Mouse (Mus musculus): ENCODE results near the gene Ptrh1.

Ptrh1 gene

GRCm38 (mm10) chr2:32775359-32776074 is at the start of gene Ptrh1, which contains the start of gene Ttc16:
Ptrh1 (plus strand) TSS chr2:32775786.
Ttc16 (minus strand) TSS chr2:32775633.
- peak; percentile 92 to 98 for DNase-seq (ENCODE audit: low spot score in 2 of 2)

- DNase-seq (ENCODE audit: low spot score in 2 of 2): peak; percentile 37 to 79
Observed at GRCm38 (mm10) chr2:32727435-32727834, 48.2 kb upstream of the Ptrh1 start.

- no peak for DNase-seq (ENCODE audit: low spot score in 2 of 2)
Observed at GRCm38 (mm10) chr2:32728463-32728862, 47.1 kb upstream of the Ptrh1 start.

GRCm38 (mm10) chr2:32729547-32729946 is 46.0 kb upstream of the Ptrh1 start:
- DNase-seq (ENCODE audit: low spot score in 2 of 2): no peak

DNA sequence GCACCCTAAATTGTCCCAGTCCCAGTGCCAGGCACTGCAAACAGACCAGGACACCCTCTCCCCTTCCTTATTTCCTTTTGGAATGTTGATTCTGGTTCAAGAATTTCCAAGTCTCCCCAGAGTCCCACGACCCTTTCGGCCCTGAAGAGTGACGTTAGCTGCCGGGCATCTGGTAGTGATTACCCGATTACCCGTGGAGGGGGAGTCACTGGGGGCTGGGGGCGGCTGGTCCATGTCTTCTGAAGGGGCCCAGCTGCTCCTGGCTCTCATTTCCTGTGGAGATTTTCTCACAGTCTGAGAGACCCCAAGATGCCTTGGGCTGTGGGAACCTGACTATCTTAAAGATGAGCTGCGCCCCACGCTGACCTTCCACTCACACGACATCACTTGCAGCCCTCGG is 44.7 kb upstream of the Ptrh1 start:
- no peak for DNase-seq (ENCODE audit: low spot score in 2 of 2)

- no peak for DNase-seq (ENCODE audit: low spot score in 2 of 2)
Observed at GRCm38 (mm10) chr2:32731911-32732310, 43.7 kb upstream of the Ptrh1 start.

DNA sequence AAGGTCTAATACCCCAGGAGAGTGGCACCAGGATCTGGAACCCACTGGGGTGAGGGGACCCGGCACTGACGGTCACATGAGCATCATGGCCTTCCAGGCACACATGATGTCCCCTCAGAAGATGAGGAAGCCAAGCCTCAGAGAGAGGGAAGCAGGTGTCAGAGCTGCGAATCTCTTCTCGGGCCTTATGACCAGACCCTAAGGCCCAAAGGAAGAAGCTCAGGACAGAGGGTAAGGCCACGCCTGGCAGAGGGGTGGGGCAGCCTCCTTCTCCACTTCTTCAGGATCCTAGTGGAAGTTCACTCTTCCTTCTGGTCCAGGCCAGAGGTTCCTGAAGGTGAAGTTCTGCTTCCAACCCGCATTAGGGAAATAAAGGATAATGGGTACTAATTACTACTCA is 42.9 kb upstream of the Ptrh1 start:
- DNase-seq (ENCODE audit: low spot score in 2 of 2): no peak

DNA sequence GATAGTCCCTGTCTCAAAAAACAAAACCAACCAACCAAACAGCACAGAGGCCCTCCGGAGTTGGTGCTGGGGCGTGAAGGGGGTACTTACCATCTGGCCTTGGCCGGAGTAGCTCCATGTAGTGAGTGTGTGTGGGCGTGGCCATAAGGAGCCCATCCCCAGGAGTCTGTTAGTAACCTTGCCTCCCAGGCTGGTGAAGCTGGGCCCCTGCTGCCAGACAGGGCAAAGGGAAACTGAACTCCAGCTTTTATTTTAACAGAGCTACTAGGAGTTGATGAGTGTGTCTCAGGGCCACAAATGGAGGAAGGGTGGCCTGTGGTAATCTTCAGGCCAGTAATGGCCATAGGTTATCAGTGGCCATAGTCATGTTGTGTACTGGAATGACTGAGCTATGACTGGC is 41.1 kb upstream of the Ptrh1 start:
- DNase-seq (ENCODE audit: low spot score in 2 of 2): no peak

DNA sequence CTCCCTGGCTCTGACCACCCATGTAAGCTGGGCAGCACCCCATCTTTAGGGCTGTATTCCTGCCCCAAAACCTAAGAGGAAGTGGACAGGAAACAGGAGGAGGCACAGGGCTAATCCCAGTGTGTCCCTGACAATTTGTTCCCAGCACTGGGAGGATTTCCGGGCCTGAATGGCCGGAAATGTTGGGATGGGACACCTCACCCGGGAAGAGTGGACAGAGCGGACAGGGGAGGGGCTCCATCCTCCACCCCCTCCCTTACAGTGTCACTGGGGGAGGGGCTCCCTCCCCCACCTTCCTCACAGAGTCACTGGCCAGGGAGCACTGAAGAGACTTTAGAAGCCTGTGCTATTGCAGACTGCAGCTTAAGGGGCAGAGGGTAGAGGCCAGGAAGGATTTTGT is 40.7 kb upstream of the Ptrh1 start:
- no peak for DNase-seq (ENCODE audit: low spot score in 2 of 2)

GRCm38 (mm10) chr2:32736306-32736829 is 39.2 kb upstream of the Ptrh1 start:
- DNase-seq (ENCODE audit: low spot score in 2 of 2): no peak

GRCm38 (mm10) chr2:32737008-32737407 is 38.6 kb upstream of the Ptrh1 start:
- DNase-seq (ENCODE audit: low spot score in 2 of 2): no peak

- no peak for DNase-seq (ENCODE audit: low spot score in 2 of 2)
Observed at GRCm38 (mm10) chr2:32739311-32739710, 36.3 kb upstream of the Ptrh1 start.

DNA sequence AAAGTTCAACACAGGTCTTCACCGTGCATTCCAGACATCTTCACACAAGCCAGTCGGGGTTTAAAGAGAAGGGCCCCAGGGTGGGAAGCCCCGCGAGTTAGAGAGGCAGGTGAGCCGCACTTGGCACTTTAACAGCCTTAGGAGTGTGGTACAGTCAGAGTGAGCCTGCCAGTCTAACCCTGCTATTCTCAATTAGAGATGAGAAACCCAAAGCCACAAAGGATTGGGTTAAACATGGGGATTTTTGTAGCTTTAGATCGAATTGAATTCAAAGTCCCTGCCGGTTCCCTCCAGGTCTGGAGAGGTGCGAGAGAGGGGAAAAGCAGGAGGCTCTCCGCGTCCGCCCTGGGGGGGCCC is 34.7 kb upstream of the Ptrh1 start, which contains the start of gene 6330409D20Rik:
6330409D20Rik (minus strand) TSS at position 101 of the 357 bp plus-strand sequence.
- no peak for DNase-seq (ENCODE audit: low spot score in 2 of 2)

DNA sequence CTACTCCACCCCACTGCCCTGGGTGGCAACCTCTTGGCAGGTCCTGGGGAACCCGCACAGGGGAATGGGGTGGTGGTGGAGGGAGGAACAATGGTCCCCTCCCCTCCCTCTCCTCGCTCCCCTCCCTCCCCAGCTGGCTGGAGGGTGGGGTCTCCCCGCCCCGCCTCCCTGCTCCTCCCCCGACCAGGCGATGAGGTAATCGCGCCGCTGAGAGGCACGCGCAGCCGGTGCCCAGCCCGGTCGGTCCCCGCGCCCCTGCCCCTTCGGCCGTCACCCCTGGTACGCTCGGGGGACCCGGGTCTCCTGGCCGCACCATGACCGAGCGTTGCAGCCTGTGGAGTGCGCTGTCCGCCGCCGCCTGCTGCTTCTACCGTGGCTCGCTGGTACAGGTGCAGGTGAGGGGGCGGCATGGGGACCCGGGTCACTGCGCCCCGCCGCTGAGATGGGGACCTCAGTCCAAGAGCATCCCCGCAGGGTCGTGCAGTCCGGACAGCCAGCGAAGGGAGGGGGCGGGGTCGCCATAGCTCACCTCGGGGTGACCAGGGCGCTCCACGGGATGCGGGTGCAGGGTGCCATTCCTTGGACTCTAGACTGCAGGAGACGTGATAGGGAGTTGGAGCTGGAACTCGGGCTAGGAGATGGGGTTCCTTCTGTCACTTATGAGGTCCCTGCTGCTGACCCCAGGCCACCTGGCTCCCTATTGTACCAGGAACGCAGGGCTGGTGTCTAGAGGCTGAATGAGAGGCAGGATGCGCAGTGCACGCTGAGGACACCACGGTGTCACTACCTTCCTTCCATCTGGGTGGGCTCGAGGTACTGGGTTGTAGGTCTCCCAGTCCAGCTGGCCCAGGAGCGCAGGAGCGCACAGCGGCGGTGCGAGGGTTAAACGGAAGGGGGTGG is 34.1 kb upstream of the Ptrh1 start:
- no peak for DNase-seq (ENCODE audit: low spot score in 2 of 2)

GRCm38 (mm10) chr2:32742173-32742531 is 33.4 kb upstream of the Ptrh1 start:
- no peak for DNase-seq (ENCODE audit: low spot score in 2 of 2)

- no peak for DNase-seq (ENCODE audit: low spot score in 2 of 2)
Observed at GRCm38 (mm10) chr2:32744272-32744982, 31.2 kb upstream of the Ptrh1 start.

DNA sequence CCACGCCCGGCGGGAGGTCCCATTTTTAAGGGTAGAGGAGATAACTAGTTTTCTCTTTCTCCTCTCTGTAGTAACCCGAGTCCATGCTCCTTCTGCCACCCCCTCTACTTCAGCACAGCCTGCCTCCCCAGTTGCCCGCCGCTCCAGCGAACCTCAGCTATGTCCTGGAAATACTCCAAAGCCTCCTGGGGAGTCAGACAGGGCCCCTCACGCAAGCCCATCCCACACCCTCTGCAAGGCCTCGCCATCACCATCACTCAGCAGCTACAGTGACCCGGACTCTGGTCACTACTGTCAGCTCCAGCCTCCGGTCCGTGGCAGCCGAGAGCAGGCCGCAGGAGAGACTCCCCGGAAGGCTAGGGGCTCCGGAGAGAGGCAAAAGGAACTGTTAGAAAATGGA is 26.5 kb upstream of the Ptrh1 start:
- no peak for DNase-seq (ENCODE audit: low spot score in 2 of 2)

GRCm38 (mm10) chr2:32750199-32750598 is 25.4 kb upstream of the Ptrh1 start:
- no peak for DNase-seq (ENCODE audit: low spot score in 2 of 2)

GRCm38 (mm10) chr2:32750887-32751664 is 24.5 kb upstream of the Ptrh1 start:
- DNase-seq (ENCODE audit: low spot score in 2 of 2): no peak

- no peak for DNase-seq (ENCODE audit: low spot score in 2 of 2)
Observed at GRCm38 (mm10) chr2:32751665-32752033, 23.9 kb upstream of the Ptrh1 start.

GRCm38 (mm10) chr2:32752181-32752580 is 23.4 kb upstream of the Ptrh1 start:
- no peak for DNase-seq (ENCODE audit: low spot score in 2 of 2)

Measured in spleen, postnatal 10 days (tissue).